Mouse (Mus musculus): ENCODE measurements at regions not wholly inside any gene's neighbourhood (a gene's known extent, or its start where the extent isn't known, plus 50 kb on each side); places are given as distances from the start of the nearest gene placed in this dataset.
A peak's percentile ranks its signal among the peaks of the same experiment; 100 is the strongest.

GRCm38 (mm10) chr19:56169998-56170274, 117.0 kb upstream of the Habp2 start:
- no peak for DNase-seq (ENCODE audit: inconsistent age in 2 of 2, low spot score in 1 of 2)

DNA sequence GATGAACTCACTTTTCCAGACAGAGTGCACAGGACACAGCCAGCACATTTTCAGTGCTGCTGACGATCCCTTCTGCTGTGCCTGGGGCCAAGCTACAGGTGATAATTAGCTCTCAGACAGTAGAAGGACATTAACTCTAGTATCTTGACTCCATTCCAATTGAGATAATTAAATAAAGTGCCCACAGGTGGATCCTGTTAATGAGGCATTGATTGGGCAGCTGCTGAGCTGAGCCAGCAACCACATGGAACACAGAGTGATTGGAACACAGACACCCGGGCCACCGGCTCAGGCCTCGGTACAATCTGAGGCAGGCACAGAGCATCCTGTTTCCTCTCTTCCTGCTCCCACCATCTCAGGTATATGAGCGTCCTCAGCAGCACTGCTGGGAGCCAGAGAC, 114.5 kb upstream of the Habp2 start:
- DNase-seq (ENCODE audit: inconsistent age in 2 of 2, low spot score in 1 of 2): no peak

DNA sequence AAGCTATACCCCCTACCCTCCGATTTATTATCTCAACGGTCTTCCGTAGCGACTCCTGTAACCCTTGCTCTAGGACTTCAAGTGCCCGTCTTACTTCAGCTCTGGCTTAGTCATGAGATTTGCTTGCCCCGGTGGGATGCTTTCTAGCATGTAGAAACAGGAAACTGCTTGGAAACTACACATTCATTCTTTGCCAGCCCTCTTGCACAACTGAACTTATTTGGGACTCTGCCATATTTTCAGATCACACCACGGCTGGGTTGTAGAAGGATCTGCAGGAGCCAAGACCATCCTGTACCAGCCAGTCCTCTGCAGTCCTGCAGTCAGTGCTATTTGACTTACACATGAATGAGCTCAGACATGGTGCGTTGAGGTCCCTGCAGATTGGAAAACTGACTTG, 110.9 kb upstream of the Habp2 start:
- DNase-seq (ENCODE audit: inconsistent age in 2 of 2, low spot score in 1 of 2): peak in 1 of 2 experiments; percentile 70

DNA sequence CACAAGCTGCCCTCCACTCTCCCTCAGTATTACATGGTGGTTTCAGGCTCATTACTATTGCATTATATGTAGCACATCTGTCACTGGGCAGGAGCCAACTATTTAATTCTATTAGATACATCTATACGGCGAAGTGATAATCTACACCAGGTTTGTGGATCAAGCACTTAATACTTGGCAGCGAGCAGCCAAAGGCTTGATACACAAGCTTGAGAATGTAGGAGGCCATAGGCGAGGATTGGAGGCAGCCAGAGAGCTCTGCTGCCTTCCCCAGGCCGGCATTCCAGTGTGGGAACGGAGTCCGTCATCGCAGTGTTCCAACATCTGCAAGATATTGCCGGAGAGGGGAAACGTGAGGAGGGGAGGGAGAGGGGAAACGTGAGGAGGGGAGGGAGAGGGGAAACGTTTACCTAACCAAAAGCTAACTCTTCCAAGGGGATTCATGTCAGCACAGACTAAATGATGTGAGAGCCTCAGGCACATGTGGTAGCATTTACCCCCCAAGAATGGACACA, 109.6 kb upstream of the Habp2 start:
- no peak for DNase-seq (ENCODE audit: inconsistent age in 2 of 2, low spot score in 1 of 2)

DNA sequence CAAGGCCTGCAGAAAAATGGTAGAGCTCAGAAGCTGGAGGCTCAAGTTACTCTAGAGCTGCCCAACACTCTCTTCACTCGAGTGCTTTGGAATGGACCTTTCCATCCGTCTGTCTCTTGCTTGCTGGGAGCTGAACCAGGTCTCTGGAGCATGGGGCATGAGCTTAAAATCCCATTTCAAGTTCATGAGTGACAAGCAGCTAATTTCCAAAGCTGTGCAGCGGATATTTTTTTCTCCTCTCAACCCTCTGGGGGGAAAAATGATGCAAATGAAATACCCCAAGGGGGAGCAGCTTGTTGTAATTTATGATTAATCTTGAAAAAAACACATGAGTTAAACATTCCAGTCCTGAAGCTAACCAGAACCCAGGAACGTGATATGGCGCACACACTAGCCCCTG, 101.2 kb upstream of the Habp2 start:
- no peak for DNase-seq (ENCODE audit: inconsistent age in 2 of 2, low spot score in 1 of 2)

DNA sequence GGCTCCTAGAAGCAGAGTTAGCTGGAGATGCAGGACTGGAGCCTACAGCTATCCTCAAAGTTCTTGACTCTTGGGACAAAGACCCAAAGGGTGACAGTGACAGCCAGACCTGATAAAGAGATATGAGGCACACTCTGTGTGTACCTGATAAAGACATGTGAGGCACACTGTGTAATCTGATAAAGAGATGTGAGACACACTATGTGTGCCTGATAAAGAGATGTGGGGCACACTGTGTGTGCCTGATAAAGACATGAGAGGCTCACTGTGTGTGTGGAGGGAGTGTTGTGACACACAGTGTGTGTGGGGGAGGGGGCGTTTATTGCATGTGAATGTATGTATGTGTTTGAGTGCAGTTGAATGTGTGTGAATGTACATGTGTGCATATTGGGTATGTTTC, 97.8 kb upstream of the Habp2 start:
- no peak for DNase-seq (ENCODE audit: inconsistent age in 2 of 2, low spot score in 1 of 2)

DNA sequence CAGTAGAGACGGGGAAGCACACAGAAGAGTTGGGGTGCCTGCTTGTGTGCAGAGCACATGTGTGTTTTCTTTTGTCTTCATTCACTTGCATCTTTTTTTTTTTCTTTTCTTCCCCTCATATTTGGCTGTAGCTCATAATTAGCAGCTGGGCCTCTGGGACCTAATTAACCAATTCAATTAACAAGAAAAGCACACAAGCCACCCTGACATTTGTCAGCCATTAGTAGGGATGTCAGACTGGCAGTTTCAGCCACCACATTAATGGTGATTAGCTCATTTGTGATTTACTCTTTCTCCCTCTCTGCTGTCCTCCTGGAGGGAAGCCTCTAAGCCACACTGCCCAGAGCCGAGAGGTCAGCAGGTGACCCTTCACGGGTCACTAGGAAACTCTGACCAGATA, 96.7 kb upstream of the Habp2 start:
- DNase-seq (ENCODE audit: inconsistent age in 2 of 2, low spot score in 1 of 2): no peak

DNA sequence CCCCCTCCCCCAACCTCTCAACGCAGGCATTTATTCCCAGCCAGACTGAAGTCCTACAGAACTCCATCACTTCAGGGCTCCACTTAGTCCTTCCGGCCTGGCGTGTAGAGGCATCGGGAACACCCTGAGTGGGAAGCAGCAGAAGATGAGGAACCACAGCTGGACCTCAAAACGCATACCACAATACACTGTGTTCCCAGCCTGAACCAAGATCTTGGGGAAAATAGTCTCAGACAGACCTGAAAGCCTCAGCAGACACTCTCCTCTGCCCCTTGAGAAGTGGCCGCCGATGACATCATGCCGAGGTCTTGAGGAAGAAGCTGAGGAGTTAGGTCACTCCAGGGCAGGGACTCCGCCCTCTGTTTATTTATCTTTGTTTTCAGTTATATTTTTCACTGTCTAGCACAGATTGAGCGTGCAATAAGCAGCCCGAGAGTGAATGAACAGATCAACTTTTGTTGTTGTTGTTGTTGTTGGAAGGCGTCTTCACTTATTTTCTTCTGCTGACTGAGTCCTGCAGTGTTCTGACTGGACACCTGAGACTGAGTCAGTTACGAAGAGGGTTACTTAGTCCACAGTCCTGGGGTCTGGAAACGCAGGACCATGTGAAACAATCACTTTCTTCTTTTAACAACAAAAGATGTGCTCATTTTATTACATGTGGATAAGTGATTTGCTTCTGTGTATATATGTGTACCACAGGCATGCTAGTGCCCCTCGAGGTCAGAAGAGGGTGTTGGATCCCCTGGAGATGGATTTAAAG, 88.3 kb upstream of the Habp2 start:
- no peak for DNase-seq (ENCODE audit: inconsistent age in 2 of 2, low spot score in 1 of 2)

DNA sequence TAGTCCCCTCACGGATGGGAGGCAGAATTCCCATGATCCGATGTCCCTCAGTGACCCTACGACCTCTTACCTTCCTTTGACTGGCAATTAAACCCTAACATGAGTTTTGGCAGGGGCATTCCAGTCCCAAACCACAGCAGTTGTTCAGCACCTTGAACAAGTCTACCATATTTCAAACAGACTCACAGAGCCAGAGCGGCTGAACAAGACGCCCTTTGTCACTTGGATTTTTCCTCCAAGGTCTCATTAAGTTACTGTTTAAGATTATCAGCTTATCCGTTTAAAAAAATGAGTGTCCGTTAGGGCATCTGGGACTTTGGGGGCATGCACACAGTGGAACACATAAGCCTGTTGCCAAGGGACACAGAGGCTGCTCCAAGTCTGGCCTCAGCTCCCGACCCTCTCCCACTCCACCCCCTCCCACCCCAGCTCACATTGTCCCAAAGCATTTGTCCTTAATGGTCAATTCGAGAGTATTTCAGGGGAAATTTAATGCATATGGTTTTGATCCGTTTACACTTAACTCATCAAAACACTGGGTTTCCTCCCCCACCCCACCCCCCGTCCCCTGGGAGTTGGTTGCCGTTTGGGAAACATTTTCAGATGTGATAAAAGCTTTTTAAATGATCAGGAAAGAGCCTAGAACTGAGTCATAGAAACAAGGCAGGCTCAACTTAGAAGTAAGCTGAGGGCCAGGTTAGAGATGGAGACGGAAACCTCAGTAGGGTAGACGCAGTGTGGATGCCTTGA, 87.4 kb upstream of the Habp2 start:
- DNase-seq (ENCODE audit: inconsistent age in 2 of 2, low spot score in 1 of 2): no peak

GRCm38 (mm10) chr19:56201007-56201682, 85.8 kb upstream of the Habp2 start:
- DNase-seq (ENCODE audit: inconsistent age in 2 of 2, low spot score in 1 of 2): peak in 1 of 2 experiments; percentile 40

GRCm38 (mm10) chr19:56201738-56202480, 85.0 kb upstream of the Habp2 start:
- DNase-seq (ENCODE audit: inconsistent age in 2 of 2, low spot score in 1 of 2): peak; percentile 18 to 45

GRCm38 (mm10) chr19:56202481-56203130, 84.3 kb upstream of the Habp2 start:
- DNase-seq (ENCODE audit: inconsistent age in 2 of 2, low spot score in 1 of 2): peak in 1 of 2 experiments; percentile 65

DNA sequence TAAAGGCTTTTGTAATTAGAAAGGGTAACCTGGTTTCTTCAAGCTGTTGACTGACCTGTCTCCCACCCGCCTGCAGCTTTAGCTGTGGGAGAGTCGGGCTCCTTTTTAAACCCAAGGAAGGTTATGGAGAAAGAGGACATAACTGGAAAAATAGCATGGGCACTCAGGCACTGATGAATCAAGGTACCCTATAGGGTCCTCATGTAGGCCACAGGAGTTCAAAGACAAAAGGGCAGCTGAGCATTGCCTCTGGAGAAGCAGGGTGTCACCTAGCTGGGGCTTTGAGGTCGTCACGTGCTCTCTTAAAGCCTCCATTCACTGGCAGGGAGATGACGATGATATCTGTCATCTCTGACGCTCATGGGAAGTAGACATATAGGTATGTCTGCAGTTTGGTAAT, 68.4 kb upstream of the Habp2 start:
- DNase-seq (ENCODE audit: inconsistent age in 2 of 2, low spot score in 1 of 2): no peak

GRCm38 (mm10) chr19:56220724-56221407, 66.1 kb upstream of the Habp2 start:
- no peak for DNase-seq (ENCODE audit: inconsistent age in 2 of 2, low spot score in 1 of 2)

DNA sequence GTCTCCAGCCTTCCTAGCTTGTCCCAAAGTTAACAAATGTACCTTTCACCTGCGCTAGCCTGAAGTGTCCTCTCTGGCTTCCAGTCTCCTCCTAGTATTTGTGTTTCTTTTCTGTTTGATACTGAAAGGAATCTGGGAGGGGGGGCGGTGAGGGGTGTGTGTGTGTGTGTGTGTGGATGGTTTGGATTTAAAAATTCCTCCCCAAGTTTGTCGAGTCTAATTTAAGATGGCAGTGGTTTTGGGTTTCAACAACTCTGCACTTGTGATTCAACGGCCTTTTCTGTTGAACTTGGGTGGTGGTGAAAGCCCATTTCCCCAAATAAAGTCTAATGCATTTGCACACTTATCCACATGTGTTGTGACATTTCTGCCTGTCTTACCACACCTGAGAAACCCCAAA, 64.4 kb upstream of the Habp2 start:
- DNase-seq (ENCODE audit: inconsistent age in 2 of 2, low spot score in 1 of 2): no peak

GRCm38 (mm10) chr19:56225039-56225438, 61.9 kb upstream of the Habp2 start:
- DNase-seq (ENCODE audit: inconsistent age in 2 of 2, low spot score in 1 of 2): no peak

DNA sequence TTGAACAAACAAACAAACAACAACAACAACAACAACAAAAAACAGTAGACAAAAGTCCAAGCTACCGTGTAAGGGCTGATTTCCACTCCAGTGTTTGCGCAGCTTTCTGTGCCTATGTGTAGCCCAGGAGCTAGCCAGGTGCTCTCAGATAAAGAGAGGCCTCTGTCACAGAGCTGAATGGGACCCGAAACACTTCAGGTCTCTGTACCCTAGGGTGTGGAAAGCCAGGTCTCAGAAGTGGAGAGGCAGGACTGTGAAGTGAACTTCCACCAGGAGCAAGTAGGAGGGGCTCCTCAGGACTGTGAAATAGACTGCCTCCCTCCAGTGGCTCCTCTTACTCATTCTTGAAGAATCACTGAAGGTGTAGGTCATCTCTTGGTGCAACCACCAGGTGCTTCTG, 61.4 kb upstream of the Habp2 start:
- no peak for DNase-seq (ENCODE audit: inconsistent age in 2 of 2, low spot score in 1 of 2)

GRCm38 (mm10) chr19:56228586-56228985, 58.4 kb upstream of the Habp2 start:
- DNase-seq (ENCODE audit: inconsistent age in 2 of 2, low spot score in 1 of 2): no peak

DNA sequence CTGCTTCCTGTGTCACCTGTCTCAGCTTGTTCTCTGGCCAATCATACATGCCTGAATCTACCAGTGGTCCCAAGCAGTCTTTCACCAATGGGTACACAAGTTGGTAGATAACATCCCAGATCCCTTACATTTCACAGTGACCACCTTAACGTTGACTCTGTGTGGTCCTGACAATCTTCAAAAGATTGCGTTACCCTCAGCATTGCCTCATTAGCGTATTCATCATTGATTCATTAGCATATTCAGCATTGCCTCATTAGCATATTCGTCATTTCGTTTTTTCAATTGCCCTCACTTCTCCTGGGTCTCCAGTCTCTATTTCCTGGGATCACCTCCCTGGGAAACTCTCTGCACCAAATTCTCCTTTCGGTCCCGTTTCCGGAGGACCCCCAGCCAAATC, 55.5 kb upstream of the Habp2 start:
- DNase-seq (ENCODE audit: inconsistent age in 2 of 2, low spot score in 1 of 2): no peak

- no peak for DNase-seq (ENCODE audit: inconsistent age in 2 of 2, low spot score in 1 of 2)
Observed at GRCm38 (mm10) chr19:56231849-56232248, 55.1 kb upstream of the Habp2 start.
